Mouse (Mus musculus) midbrain, embryonic 16.5 days (tissue): Measurements from ENCODE around the gene Slc24a4. TPM values are rescaled to one million over a fixed set of nuclear protein-coding genes. Genes with fewer than 3 reads are reported as not detected.

ENCODE experiments used
- ATAC-seq: fragments of 200-750 bp; cut with Nextera tagmentation; 2 replicates; pipeline ENCODE4 v1.8.0; 2017; ENCODE audit warnings: moderate TSS enrichment
- H3K27ac ChIP-seq: fragments of 300-500 bp; sonication (generic); 2 replicates; pipeline ENCODE4 v1.5.1; 2014; ENCODE audit warnings: mild to moderate bottlenecking, low read length, mixed read lengths
- H3K27me3 ChIP-seq: fragments of 300-500 bp; sonication (generic); 2 replicates; pipeline ENCODE4 v1.6.1; 2014; ENCODE audit warnings: low read depth, low read length, mixed read lengths; ENCODE audit not compliant: control insufficient read depth, insufficient read depth
- H3K36me3 ChIP-seq: fragments of 300-500 bp; sonication (generic); 2 replicates; pipeline ENCODE4 v1.6.1; 2014; ENCODE audit warnings: mild to moderate bottlenecking, low read length, moderate library complexity, mixed read lengths; ENCODE audit not compliant: control insufficient read depth, insufficient read depth
- H3K4me1 ChIP-seq: fragments of 300-500 bp; sonication (generic); 2 replicates; pipeline ENCODE4 v1.6.1; 2014; ENCODE audit warnings: mild to moderate bottlenecking, low read length, mixed read lengths; ENCODE audit not compliant: control insufficient read depth, insufficient read depth
- H3K4me2 ChIP-seq: fragments of 300-500 bp; sonication (generic); 2 replicates; pipeline ENCODE4 v1.6.1; 2014; ENCODE audit warnings: mild to moderate bottlenecking, low read length, mixed read lengths
- H3K4me3 ChIP-seq: fragments of 300-500 bp; sonication (generic); 2 replicates; pipeline ENCODE4 v1.5.1; 2014; ENCODE audit warnings: low read depth, mild to moderate bottlenecking, low read length, moderate library complexity, mixed read lengths
- H3K9ac ChIP-seq: fragments of 300-500 bp; sonication (generic); 2 replicates; pipeline ENCODE4 v1.6.1; 2014; ENCODE audit warnings: low read depth, low read length, mixed read lengths
- H3K9me3 ChIP-seq: fragments of 300-500 bp; sonication (generic); replicated peaks from 2 replicates; pipeline ENCODE4 v1.6.1; 2014; ENCODE audit warnings: mild to moderate bottlenecking, low read length, mixed read lengths; ENCODE audit not compliant: control insufficient read depth, poor library complexity, severe bottlenecking
- WGBS: fragments of 180-500 bp; shearing (Covaris S2); extraction: QIAGEN DNeasy Blood & Tissue Kit; methylation state at CpG from one replicate; pipeline ENCODE4 v1.1.7; 2014; 5-methylcytosine and 5-hydroxymethylcytosine counted together
- polyA plus RNA-seq: library from polyadenylated mRNA; unstranded; fragments of >200 nt; fragmentation: Nextera tagmentation; extraction: Ambion mirVana; gene quantifications from 2 replicates; pipeline ENCODE4 v1.2.1, GENCODE M21; 2015

The Slc24a4 gene
- polyA plus RNA-seq, 1 experiment from 2014 or later = 1.7 TPM

GRCm38 (mm10) chr12:102148746-102149145 lies 20.2 kb downstream of the Slc24a4 start:
- Histone ChIP-seq H3K9me3 (no peaks in the 10 kb centered on the region), H3K27ac (no peak overlapping the region), H3K36me3 (no peaks in the 10 kb centered on the region), H3K4me3 (no peak overlapping the region), H3K4me2 (no peak overlapping the region), H3K4me1 (no peaks in the 10 kb centered on the region), H3K27me3 (no peaks in the 10 kb centered on the region), H3K9ac (no peak overlapping the region)
- no peak for ATAC-seq
- 86% methylated on average over 2 of the region's 2 CpGs for WGBS

DNA sequence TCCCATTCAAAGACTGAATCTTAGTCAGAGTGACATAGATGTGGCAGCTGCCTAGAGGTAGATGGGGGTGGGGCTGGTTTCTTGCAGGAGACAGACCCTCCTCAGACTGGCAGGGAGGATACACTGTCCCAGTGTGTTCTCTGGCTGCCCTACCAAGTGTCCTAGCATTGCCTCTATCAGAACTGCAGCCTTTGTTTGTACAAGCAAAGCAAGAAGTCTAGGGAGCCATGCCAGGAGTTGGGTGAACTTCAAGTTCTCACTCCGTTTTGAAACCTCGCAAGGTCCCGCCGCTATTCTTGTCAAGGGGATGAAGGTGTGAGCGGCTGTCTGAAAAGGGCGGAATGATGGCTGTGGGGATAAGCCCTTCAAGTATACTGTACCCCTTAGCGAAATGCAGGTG lies 22.7 kb downstream of the Slc24a4 start:
- ATAC-seq = no peak
- no peak overlapping the region for H3K4me3 ChIP-seq
- no peak overlapping the region for H3K4me2 ChIP-seq
- no peaks in the 10 kb centered on the region for H3K36me3 ChIP-seq
- H3K9ac ChIP-seq = no peak overlapping the region
- WGBS = 92% methylated on average over 7 of the region's 7 CpGs
- H3K27ac ChIP-seq = no peak overlapping the region
- no peaks in the 10 kb centered on the region for H3K4me1 ChIP-seq
- H3K27me3 ChIP-seq = no peaks in the 10 kb centered on the region
- H3K9me3 ChIP-seq = no peaks in the 10 kb centered on the region

DNA sequence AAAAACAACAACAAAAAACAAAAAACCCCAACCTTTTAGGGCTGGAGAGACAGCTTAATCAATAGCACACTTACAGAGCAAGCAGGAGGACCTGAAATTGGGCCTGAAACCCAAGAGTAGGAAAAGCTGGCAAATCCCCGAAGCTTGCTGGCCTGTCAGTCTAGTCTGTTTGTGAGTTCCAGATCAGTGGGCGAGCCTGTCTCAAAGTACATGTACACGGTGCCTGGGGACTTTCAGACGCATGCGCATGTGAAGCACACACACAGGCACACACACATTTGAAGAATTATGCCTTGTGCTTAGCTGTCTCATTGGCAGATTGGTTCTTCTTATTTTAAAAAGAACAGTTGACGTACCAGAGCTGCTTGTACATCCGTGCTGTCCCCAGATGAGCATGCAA lies 25.3 kb downstream of the Slc24a4 start:
- Histone ChIP-seq H3K4me1 (no peaks in the 10 kb centered on the region), H3K27ac (no peak overlapping the region), H3K9me3 (no peaks in the 10 kb centered on the region), H3K27me3 (no peaks in the 10 kb centered on the region), H3K9ac (no peak overlapping the region), H3K4me3 (no peak overlapping the region), H3K36me3 (no peaks in the 10 kb centered on the region), H3K4me2 (no peak overlapping the region)
- ATAC-seq = no peak
- 85% methylated on average over 7 of the region's 7 CpGs for WGBS

DNA sequence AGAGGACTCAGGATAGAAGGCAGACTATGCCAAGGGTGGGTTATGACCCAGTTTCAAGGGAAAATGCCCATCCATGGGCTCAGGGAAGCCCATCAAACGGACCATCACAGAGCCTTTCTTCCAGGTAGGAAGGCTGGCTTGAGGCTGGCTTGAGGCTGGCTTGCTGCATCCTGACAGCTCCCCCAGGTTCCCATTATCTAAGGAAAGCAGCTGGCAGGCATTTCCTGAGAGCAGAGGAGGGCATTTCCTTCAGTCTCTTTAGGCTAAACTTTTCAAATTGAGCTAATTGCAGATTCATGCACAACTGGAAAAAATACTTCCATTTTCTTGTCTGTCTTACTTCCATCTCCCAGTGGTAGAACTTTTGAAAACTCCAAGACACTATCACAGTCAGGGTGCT lies 26.3 kb downstream of the Slc24a4 start:
- Histone ChIP-seq H3K9me3 (no peaks in the 10 kb centered on the region), H3K4me2 (no peak overlapping the region), H3K36me3 (no peaks in the 10 kb centered on the region), H3K27ac (no peak overlapping the region), H3K4me1 (no peaks in the 10 kb centered on the region), H3K9ac (no peak overlapping the region), H3K4me3 (no peak overlapping the region), H3K27me3 (no peaks in the 10 kb centered on the region)
- ATAC-seq = no peak
- WGBS = 64% methylated on average over 1 of the region's 1 CpGs

- Histone ChIP-seq H3K4me2 (no peak overlapping the region), H3K9ac (no peak overlapping the region), H3K4me1 (0 out of 2 replicates have a peak, but pooled peaks cover 2% of the 10 kb centered on the region), H3K36me3 (no peaks in the 10 kb centered on the region), H3K4me3 (no peak overlapping the region), H3K27me3 (no peaks in the 10 kb centered on the region), H3K27ac (no peak overlapping the region), H3K9me3 (no peaks in the 10 kb centered on the region)
- WGBS = 87% methylated on average over 7 of the region's 7 CpGs
- ATAC-seq = no peak
Measured at GRCm38 (mm10) chr12:102164632-102165031, 36.1 kb downstream of the Slc24a4 start.

- H3K9ac ChIP-seq = no peak overlapping the region
- no peaks in the 10 kb centered on the region for H3K36me3 ChIP-seq
- H3K4me3 ChIP-seq = no peak overlapping the region
- peak; percentile 75; the same call in 1 of the 2 replicates for ATAC-seq
- H3K9me3 ChIP-seq = no peaks in the 10 kb centered on the region
- no peak overlapping the region for H3K4me2 ChIP-seq
- WGBS = 59% methylated on average over 5 of the region's 5 CpGs
- 0 out of 2 replicates have a peak, but pooled peaks cover 2% of the 10 kb centered on the region for H3K4me1 ChIP-seq
- H3K27me3 ChIP-seq = no peaks in the 10 kb centered on the region
- no peak overlapping the region for H3K27ac ChIP-seq
Measured at GRCm38 (mm10) chr12:102166691-102167261, 38.2 kb downstream of the Slc24a4 start.

- Histone ChIP-seq H3K36me3 (no peaks in the 10 kb centered on the region), H3K27me3 (no peaks in the 10 kb centered on the region), H3K9me3 (no peaks in the 10 kb centered on the region), H3K9ac (no peak overlapping the region), H3K4me1 (0 out of 2 replicates have a peak, but pooled peaks cover 2% of the 10 kb centered on the region), H3K4me3 (no peak overlapping the region), H3K4me2 (no peak overlapping the region), H3K27ac (no peak overlapping the region)
- WGBS = 74% methylated on average over 5 of the region's 5 CpGs
- ATAC-seq = no peak
Measured at GRCm38 (mm10) chr12:102167302-102167701, 38.8 kb downstream of the Slc24a4 start.

DNA sequence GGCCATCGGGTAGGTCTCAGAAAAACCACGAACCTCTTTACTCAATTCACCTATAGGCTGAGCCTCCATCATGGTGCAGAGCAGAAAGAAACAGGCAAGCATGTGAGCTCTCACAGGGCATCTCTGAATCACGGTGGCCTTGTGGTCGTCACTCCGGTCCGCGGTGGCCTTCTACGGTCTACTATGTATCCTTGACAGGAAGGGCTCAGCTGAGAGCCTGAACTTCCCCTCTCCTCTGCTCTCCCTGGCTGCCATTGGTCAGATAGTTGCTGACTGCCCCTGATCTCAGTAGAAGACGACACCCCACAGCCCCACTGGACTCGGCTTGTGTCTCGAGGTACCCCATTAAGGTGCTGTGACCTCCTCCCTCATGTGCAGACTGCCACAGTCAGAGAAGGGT lies 44.2 kb downstream of the Slc24a4 start:
- H3K4me2 ChIP-seq = no peak overlapping the region

DNA sequence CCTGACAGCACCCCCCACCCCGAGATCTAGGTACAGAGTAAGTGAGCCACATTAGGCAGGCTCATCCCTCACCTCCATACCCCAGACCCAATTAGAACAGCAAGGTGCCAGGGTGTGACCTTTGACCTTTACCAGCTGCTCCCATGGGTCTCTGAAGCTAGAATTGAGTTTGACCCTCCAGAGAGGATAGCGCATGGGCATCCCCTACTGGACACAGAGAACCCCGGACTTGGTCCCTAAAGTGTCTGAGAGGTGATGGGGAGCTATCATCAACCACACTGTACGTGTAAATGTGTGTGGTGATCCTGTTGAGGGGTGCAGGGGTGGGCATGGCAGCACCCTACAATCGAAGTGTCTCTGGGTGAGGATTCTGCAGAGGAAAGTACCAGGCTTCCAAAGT lies 44.8 kb downstream of the Slc24a4 start:
- WGBS = 91% methylated on average over 5 of the region's 5 CpGs
- Histone ChIP-seq H3K9ac (no peak overlapping the region), H3K27ac (no peak overlapping the region), H3K27me3 (no peaks in the 10 kb centered on the region), H3K4me1 (no peaks in the 10 kb centered on the region), H3K36me3 (no peaks in the 10 kb centered on the region), H3K4me2 (no peak overlapping the region), H3K9me3 (no peaks in the 10 kb centered on the region), H3K4me3 (no peak overlapping the region)
- ATAC-seq = no peak

More for the DNA sequence above, 44.2 kb downstream of the Slc24a4 start:
- Histone ChIP-seq H3K36me3 (no peaks in the 10 kb centered on the region), H3K27ac (no peak overlapping the region), H3K9ac (no peak overlapping the region), H3K4me3 (no peak overlapping the region), H3K27me3 (no peaks in the 10 kb centered on the region), H3K4me1 (no peaks in the 10 kb centered on the region), H3K9me3 (no peaks in the 10 kb centered on the region)
- 90% methylated on average over 11 of the region's 11 CpGs for WGBS
- no peak for ATAC-seq
